Mouse (Mus musculus) stomach, postnatal 0 days (tissue): ENCODE results near the gene Tmem121b.

Experiments used
- CTCF ChIP-seq: IDR thresholded peaks from 2 replicates; pipeline ENCODE4 v1.5.1; 2016; ENCODE audit warnings: antibody characterized with exemption, low read depth, mild to moderate bottlenecking, moderate library complexity
- EP300 ChIP-seq: optimal IDR thresholded peaks from 2 replicates; pipeline ENCODE3; 2016; ENCODE audit warnings: antibody characterized with exemption

- TF ChIP-seq CTCF (no peak), EP300 (no peak)
Observed at GRCm38 (mm10) chr6:120541386-120541785, 47.8 kb upstream of the Tmem121b start.
